Mouse (Mus musculus) testis, adult 2 months (tissue): ENCODE data around the gene Gnai3.

ENCODE experiments used
- CTCF ChIP-seq: fragments of 200-500 bp; IDR thresholded peaks from 2 replicates; pipeline ENCODE4 v1.5.1; 2012; ENCODE audit warnings: low read depth, mild to moderate bottlenecking, inconsistent platforms, low read length, moderate library complexity; ENCODE audit not compliant: control insufficient read depth, insufficient read depth, insufficient replicate concordance
- POLR2A ChIP-seq: fragments of 200-500 bp; IDR thresholded peaks from 2 replicates; pipeline ENCODE4 v1.6.1; 2012; ENCODE audit warnings: low read depth, mild to moderate bottlenecking, inconsistent platforms, low read length, moderate library complexity; ENCODE audit not compliant: control insufficient read depth

GRCm38 (mm10) chr3:108134701-108135100 is 11.2 kb downstream of the Gnai3 start:
- TF ChIP-seq POLR2A: no peak
- TF ChIP-seq CTCF: no peak
